Mouse (Mus musculus) spleen, adult 2 months (tissue): ENCODE results near the gene Cpped1. TPM values are rescaled to one million over a fixed set of nuclear protein-coding genes. Genes with fewer than 3 reads are reported as not detected.

ENCODE experiments used
- DNase-seq, 2 experiments: peaks; one replicate each; pipeline versions ENCODE4 v3.0.0 to v3.0.0-alpha.2; 2012 to 2021; ENCODE audit warnings: low spot score in 2 of 2, low read depth in 1 of 2
- H3K27ac ChIP-seq: fragments of 200-500 bp; 2 replicates; pipeline ENCODE4 v1.5.1; 2012; ENCODE audit warnings: low read length, inconsistent platforms; ENCODE audit not compliant: insufficient read depth
- H3K27me3 ChIP-seq: fragments of 200-500 bp; 2 replicates; pipeline ENCODE4 v1.6.1; 2012; ENCODE audit warnings: mild to moderate bottlenecking, moderate library complexity, low read length, inconsistent platforms; ENCODE audit not compliant: control insufficient read depth, insufficient read depth
- H3K36me3 ChIP-seq: fragments of 200-500 bp; 2 replicates; pipeline ENCODE4 v1.6.1; 2012; ENCODE audit warnings: mild to moderate bottlenecking, low read length, inconsistent platforms; ENCODE audit not compliant: control insufficient read depth, insufficient read depth
- H3K4me1 ChIP-seq: fragments of 200-500 bp; 2 replicates; pipeline ENCODE4 v1.6.1; 2011; ENCODE audit warnings: inconsistent platforms; ENCODE audit not compliant: control insufficient read depth, insufficient read depth, insufficient read length
- H3K4me3 ChIP-seq: fragments of 200-500 bp; 2 replicates; pipeline ENCODE4 v1.5.1; 2011; ENCODE audit warnings: mild to moderate bottlenecking, inconsistent platforms; ENCODE audit not compliant: insufficient read depth, insufficient read length; ENCODE audit errors: extremely low read depth
- CTCF ChIP-seq: fragments of 200-500 bp; IDR thresholded peaks from 2 replicates; pipeline ENCODE4 v1.5.1; 2011; ENCODE audit warnings: mild to moderate bottlenecking, inconsistent platforms; ENCODE audit not compliant: insufficient read depth, insufficient read length, insufficient replicate concordance; ENCODE audit errors: extremely low read depth
- POLR2A ChIP-seq: fragments of 200-500 bp; IDR thresholded peaks from 2 replicates; pipeline ENCODE4 v1.6.1; 2011; ENCODE audit warnings: low read depth, low read length, inconsistent platforms
- WGBS: fragments of 180-500 bp; shearing (Covaris S2); methylation state at CpG from one replicate; pipeline ENCODE4 v1.1.7; 2018; 5-methylcytosine and 5-hydroxymethylcytosine counted together
- polyA plus RNA-seq: library from polyadenylated mRNA; depleted of rRNA; stranded (reverse); fragments of >200 nt; gene quantifications from 2 replicates; pipeline ENCODE4 v1.2.3, GENCODE M21; 2012

Gene Cpped1
- polyA plus RNA-seq, 1 experiment: 4.3 TPM

GRCm38 (mm10) chr16:11881795-11882194 lies 27.4 kb downstream of the Cpped1 start:
- no peaks in the 10 kb centered on the region for H3K4me1 ChIP-seq
- TF ChIP-seq POLR2A (no peak), CTCF (no peak)
- no peak overlapping the region for H3K4me3 ChIP-seq
- WGBS: 88% methylated on average over 6 of the region's 6 CpGs
- DNase-seq: no peak
- peaks cover 5% of the 10 kb centered on the region; the same call in 1 of the 2 replicates for H3K36me3 ChIP-seq
- H3K27me3 ChIP-seq: no peaks in the 10 kb centered on the region
- H3K27ac ChIP-seq: no peak overlapping the region

- no peaks in the 10 kb centered on the region for H3K4me1 ChIP-seq
- no peak overlapping the region for H3K27ac ChIP-seq
- WGBS: 89% methylated on average over 6 of the region's 6 CpGs
- DNase-seq: no peak
- no peaks in the 10 kb centered on the region for H3K27me3 ChIP-seq
- TF ChIP-seq POLR2A (no peak), CTCF (no peak)
- peaks cover 3% of the 10 kb centered on the region; the same call in 1 of the 2 replicates for H3K36me3 ChIP-seq
- no peak overlapping the region for H3K4me3 ChIP-seq
Observed at GRCm38 (mm10) chr16:11880461-11880860, 28.8 kb downstream of the Cpped1 start.

- no peak for TF ChIP-seq POLR2A
- no peak for TF ChIP-seq CTCF
- no peak for DNase-seq
- Histone ChIP-seq H3K4me3 (no peak overlapping the region), H3K36me3 (peaks cover 2% of the 10 kb centered on the region; the same call in 1 of the 2 replicates), H3K4me1 (no peaks in the 10 kb centered on the region), H3K27ac (no peak overlapping the region), H3K27me3 (no peaks in the 10 kb centered on the region)
- 92% methylated on average over 6 of the region's 6 CpGs for WGBS
Observed at GRCm38 (mm10) chr16:11879196-11879595, 30.0 kb downstream of the Cpped1 start.

GRCm38 (mm10) chr16:11875227-11875626 lies 34.0 kb downstream of the Cpped1 start:
- no peak for DNase-seq
- WGBS: 44% methylated on average over 5 of the region's 5 CpGs
- no peaks in the 10 kb centered on the region for H3K36me3 ChIP-seq
- TF ChIP-seq POLR2A: no peak
- TF ChIP-seq CTCF: no peak
- H3K27ac ChIP-seq: no peak overlapping the region
- no peaks in the 10 kb centered on the region for H3K27me3 ChIP-seq
- no peak overlapping the region for H3K4me3 ChIP-seq
- H3K4me1 ChIP-seq: no peaks in the 10 kb centered on the region

- DNase-seq: no peak
- Histone ChIP-seq H3K4me1 (no peaks in the 10 kb centered on the region), H3K27ac (no peak overlapping the region), H3K4me3 (no peak overlapping the region), H3K36me3 (no peaks in the 10 kb centered on the region), H3K27me3 (no peaks in the 10 kb centered on the region)
- TF ChIP-seq CTCF: no peak
- TF ChIP-seq POLR2A: no peak
- 93% methylated on average over 3 of the region's 3 CpGs for WGBS
Observed at GRCm38 (mm10) chr16:11873292-11873691, 36.0 kb downstream of the Cpped1 start.

- TF ChIP-seq POLR2A: no peak
- no peak for TF ChIP-seq CTCF
- 80% methylated on average over 3 of the region's 3 CpGs for WGBS
- Histone ChIP-seq H3K27me3 (no peaks in the 10 kb centered on the region), H3K4me1 (no peaks in the 10 kb centered on the region), H3K4me3 (no peak overlapping the region), H3K27ac (no peak overlapping the region), H3K36me3 (no peaks in the 10 kb centered on the region)
- no peak for DNase-seq
Observed at GRCm38 (mm10) chr16:11868486-11868885, 40.8 kb downstream of the Cpped1 start.

GRCm38 (mm10) chr16:11852716-11853605 lies 56.3 kb downstream of the Cpped1 start:
- TF ChIP-seq CTCF (no peak), POLR2A (no peak)
- H3K4me1 ChIP-seq: no peaks in the 10 kb centered on the region

More at GRCm38 (mm10) chr16:11852716-11853605, 56.3 kb downstream of the Cpped1 start:
- DNase-seq: no peak
- WGBS: 92% methylated on average over 8 of the region's 8 CpGs
- Histone ChIP-seq H3K27ac (no peak overlapping the region), H3K27me3 (no peaks in the 10 kb centered on the region), H3K36me3 (0 out of 2 replicates have a peak, but pooled peaks cover 1% of the 10 kb centered on the region), H3K4me3 (no peak overlapping the region)
